ENCODE assay signal across 22 mouse cellular contexts in genomic region chr7:45363983-45364382, GRCm38 (mm10). TPM values are rescaled to one million over a fixed set of nuclear protein-coding genes. Genes with fewer than 3 reads are reported as not detected.
DNase-seq lines count a peak whose midpoint lies in the region; ATAC-seq and TF ChIP-seq lines count a peak whose summit lies in the region.
"Had no signal": no experiment of that assay in that cellular context is flagged by ENCODE, and none has a peak within 500 bp of the region (broad histone marks: within the 10 kb centered on the region; RNA-seq: fewer than 3 reads in every experiment).

No protein-coding gene starts in this region.

- ATAC-seq in cerebellum, adult (ENCODE audit: insufficient number of reproducible peaks, low FRiP score, low TSS enrichment): no peak
- ATAC-seq in stomach, embryonic 16.5 days (ENCODE audit: insufficient read depth, low FRiP score): no peak
- no peak for ATAC-seq in stomach, postnatal 0 days (ENCODE audit: low FRiP score, low TSS enrichment)
- ATAC-seq: forebrain, embryonic 14.5 days; forebrain, postnatal 0 days; intestine, postnatal 0 days; Patski had no signal

- no peak for TF ChIP-seq CTCF in stomach, postnatal 0 days (IDR thresholded peaks at IDR 0.05; ENCODE audit: low read depth)

- H3K9me3 ChIP-seq in stomach, embryonic 16.5 days (replicated peaks; ENCODE audit: control insufficient read depth, low read length): no peaks in the 10 kb centered on the region
- no peaks in the 10 kb centered on the region for H3K9me3 ChIP-seq in stomach, postnatal 0 days (ENCODE audit: control insufficient read depth, low read length)
- H3K9me3 ChIP-seq: embryonic facial prominence, embryonic 12.5 days; hindbrain, embryonic 12.5 days; hindbrain, embryonic 15.5 days had no signal

- H3K4me3 ChIP-seq in stomach, embryonic 16.5 days (replicated peaks; ENCODE audit: low read length): no peak overlapping the region
- H3K4me3 ChIP-seq in stomach, postnatal 0 days (ENCODE audit: low read depth, low read length): no peak overlapping the region
- H3K4me3 ChIP-seq: embryonic facial prominence, embryonic 12.5 days; erythroblast, embryonic 14.5 days; gastrocnemius, adult 2 months; hindbrain, embryonic 12.5 days had no signal

- TF ChIP-seq EP300 in stomach, postnatal 0 days (optimal IDR thresholded peaks at IDR 0.05): no peak

- WGBS in stomach, embryonic 16.5 days: 78% methylated on average over 2 of the region's 2 CpGs
- 82% methylated on average over 2 of the region's 2 CpGs for WGBS in stomach, postnatal 0 days

- H3K9ac ChIP-seq in stomach, embryonic 16.5 days (ENCODE audit: low read length): no peak overlapping the region
- H3K9ac ChIP-seq in stomach, postnatal 0 days (ENCODE audit: low read length): no peak overlapping the region
- H3K9ac ChIP-seq: embryonic facial prominence, embryonic 12.5 days; forebrain, postnatal 0 days; hindbrain, embryonic 12.5 days; hindbrain, embryonic 15.5 days had no signal

- no peaks in the 10 kb centered on the region for H3K36me3 ChIP-seq in stomach, embryonic 16.5 days (ENCODE audit: control insufficient read depth, insufficient read depth, low read length)
- H3K36me3 ChIP-seq in stomach, postnatal 0 days (ENCODE audit: control insufficient read depth, insufficient read depth, low read length): no peaks in the 10 kb centered on the region
- H3K36me3 ChIP-seq: embryonic facial prominence, embryonic 12.5 days had no signal

- H3K4me1 ChIP-seq in stomach, embryonic 16.5 days (ENCODE audit: control insufficient read depth, insufficient read depth, low read length): peaks cover 17% of the 10 kb centered on the region
- H3K4me1 ChIP-seq in stomach, postnatal 0 days (replicated peaks; ENCODE audit: control insufficient read depth, insufficient read depth): peaks cover 3% of the 10 kb centered on the region; the same call in 1 of the 2 replicates

- no peak overlapping the region for H3K4me2 ChIP-seq in stomach, embryonic 16.5 days (ENCODE audit: low read depth, low read length)
- H3K4me2 ChIP-seq in stomach, postnatal 0 days (replicated peaks; ENCODE audit: low read depth): no peak overlapping the region
- H3K4me2 ChIP-seq: embryonic facial prominence, embryonic 12.5 days; heart, embryonic 11.5 days; hindbrain, embryonic 12.5 days had no signal

- peak; percentile 34 to 49 for DNase-seq in cerebellum, adult 18-20 months
- DNase-seq in cerebellum, postnatal 10 days: no peak
- peak; percentile 53 for DNase-seq in cerebellum, adult 9-11 months
- DNase-seq in stomach, postnatal 0 days (ENCODE audit: low spot score): no peak
- DNase-seq: adrenal gland, postnatal 10 days; B cell, adult 2 months; forebrain, postnatal 0 days; gastrocnemius, adult 2 months; gastrocnemius, postnatal 14 days; heart, adult 11 months; kidney, adult 2 months had no signal

- H3K27ac ChIP-seq in stomach, embryonic 16.5 days (ENCODE audit: low read length): peak overlapping the region; percentile 19; the same call in 1 of the 2 replicates
- H3K27ac ChIP-seq in stomach, postnatal 0 days (replicated peaks): no peak overlapping the region
- H3K27ac ChIP-seq: embryonic facial prominence, embryonic 12.5 days; gastrocnemius, adult 2 months; hindbrain, embryonic 12.5 days; hindbrain, embryonic 15.5 days had no signal

- H3K27me3 ChIP-seq in stomach, embryonic 16.5 days (ENCODE audit: control insufficient read depth, insufficient read depth, low read length): peaks cover 28% of the 10 kb centered on the region
- peaks cover 2% of the 10 kb centered on the region; the same call in 1 of the 2 replicates for H3K27me3 ChIP-seq in stomach, postnatal 0 days (ENCODE audit: control insufficient read depth, insufficient read depth, low read length)
- H3K27me3 ChIP-seq: Patski had no signal

RNA-seq across cellular contexts. Expression of gene Ppfia3, which starts 2.8 kb away (rescaled TPM):
- polyA plus RNA-seq in stomach, embryonic 16.5 days (2015; fragmentation: Nextera tagmentation; extraction: Ambion mirVana): 5.5 and 6.3 TPM in 2 replicates
- 6.0 and 7.1 TPM in 2 replicates for polyA plus RNA-seq in stomach, postnatal 0 days (2015; fragmentation: Nextera tagmentation; extraction: Ambion mirVana)

RNA-seq across cellular contexts. Expression of gene Lin7b, which starts 6.4 kb away (rescaled TPM):
- polyA plus RNA-seq in stomach, embryonic 16.5 days (2015; fragmentation: Nextera tagmentation; extraction: Ambion mirVana): 4.6 and 5.5 TPM in 2 replicates
- 5.9 and 6.1 TPM in 2 replicates for polyA plus RNA-seq in stomach, postnatal 0 days (2015; fragmentation: Nextera tagmentation; extraction: Ambion mirVana)
- polyA plus RNA-seq: erythroblast, embryonic 14.5 days had no signal

RNA-seq across cellular contexts. Expression of gene Hrc, which starts 28.9 kb away (rescaled TPM):
- polyA plus RNA-seq in stomach, embryonic 16.5 days (2015; fragmentation: Nextera tagmentation; extraction: Ambion mirVana): 1.0 and 3.1 TPM in 2 replicates
- 0.80 and 0.85 TPM in 2 replicates for polyA plus RNA-seq in stomach, postnatal 0 days (2015; fragmentation: Nextera tagmentation; extraction: Ambion mirVana)
- polyA plus RNA-seq: erythroblast, embryonic 14.5 days; forebrain, postnatal 0 days; G1E had no signal

RNA-seq across cellular contexts. Expression of gene Trpm4, which starts 30.4 kb away (rescaled TPM):
- 30.1 and 32.2 TPM in 2 replicates for polyA plus RNA-seq in stomach, embryonic 16.5 days (2015; fragmentation: Nextera tagmentation; extraction: Ambion mirVana)
- polyA plus RNA-seq in stomach, postnatal 0 days (2015; fragmentation: Nextera tagmentation; extraction: Ambion mirVana): 22.7 and 23.7 TPM in 2 replicates

RNA-seq across cellular contexts. Expression of gene Snrnp70, which starts 31.6 kb away (rescaled TPM):
- 150 and 162 TPM in 2 replicates for polyA plus RNA-seq in stomach, embryonic 16.5 days (2015; fragmentation: Nextera tagmentation; extraction: Ambion mirVana)
- 73.7 and 78.8 TPM in 2 replicates for polyA plus RNA-seq in stomach, postnatal 0 days (2015; fragmentation: Nextera tagmentation; extraction: Ambion mirVana)

Comparison
In these comparisons a context has a peak if more than half of its experiments do, and no peak if none do; other contexts are left out.
1. DNase-seq: peak in cerebellum, adult 18-20 months (2 of 2) and cerebellum, adult 9-11 months (single experiment); none in cerebellum, postnatal 10 days (0 of 2) and stomach, postnatal 0 days (single experiment).